Mouse (Mus musculus) forebrain, embryonic 10.5 days (tissue): ENCODE measurements around the gene Rhbdf1. TPM values are rescaled to one million over a fixed set of nuclear protein-coding genes. Genes with fewer than 3 reads are reported as not detected.
A peak's percentile ranks its signal among the peaks of the same experiment; 100 is the strongest.

ENCODE experiments used
- DNase-seq: peaks from one replicate; pipeline ENCODE4 v3.0.0-alpha.2; 2017; ENCODE audit warnings: low spot score; ENCODE audit errors: extremely low spot score
- H3K27ac ChIP-seq: fragments of 300-500 bp; sonication (generic); 2 replicates; pipeline ENCODE4 v1.5.1; 2016; ENCODE audit warnings: mild to moderate bottlenecking
- H3K27me3 ChIP-seq: fragments of 300-500 bp; sonication (generic); 2 replicates; pipeline ENCODE4 v1.6.1; 2016; ENCODE audit warnings: mild to moderate bottlenecking; ENCODE audit not compliant: poor library complexity, severe bottlenecking
- H3K36me3 ChIP-seq: fragments of 300-500 bp; sonication (generic); replicated peaks from 2 replicates; pipeline ENCODE4 v1.6.1; 2016; ENCODE audit warnings: mild to moderate bottlenecking, moderate library complexity
- H3K4me1 ChIP-seq: fragments of 300-500 bp; sonication (generic); 2 replicates; pipeline ENCODE4 v1.6.1; 2016
- H3K4me3 ChIP-seq: fragments of 300-500 bp; sonication (generic); 2 replicates; pipeline ENCODE4 v1.5.1; 2016; ENCODE audit warnings: mild to moderate bottlenecking, moderate library complexity
- H3K9me3 ChIP-seq: fragments of 300-500 bp; sonication (generic); 2 replicates; pipeline ENCODE4 v1.6.1; 2016; ENCODE audit warnings: mild to moderate bottlenecking, moderate library complexity
- WGBS: fragments of 180-500 bp; shearing (Covaris S2); methylation state at CpG from one replicate; pipeline ENCODE4 v1.1.7; 2016; 5-methylcytosine and 5-hydroxymethylcytosine counted together
- polyA plus RNA-seq: library from polyadenylated mRNA; unstranded; fragments of >200 nt; fragmentation: Nextera tagmentation; extraction: Ambion mirVana; gene quantifications from 2 replicates; pipeline ENCODE4 v1.2.1, GENCODE M21; 2016

The Rhbdf1 gene
- polyA plus RNA-seq, 1 experiment from 2014 or later: 21.9 TPM

DNA sequence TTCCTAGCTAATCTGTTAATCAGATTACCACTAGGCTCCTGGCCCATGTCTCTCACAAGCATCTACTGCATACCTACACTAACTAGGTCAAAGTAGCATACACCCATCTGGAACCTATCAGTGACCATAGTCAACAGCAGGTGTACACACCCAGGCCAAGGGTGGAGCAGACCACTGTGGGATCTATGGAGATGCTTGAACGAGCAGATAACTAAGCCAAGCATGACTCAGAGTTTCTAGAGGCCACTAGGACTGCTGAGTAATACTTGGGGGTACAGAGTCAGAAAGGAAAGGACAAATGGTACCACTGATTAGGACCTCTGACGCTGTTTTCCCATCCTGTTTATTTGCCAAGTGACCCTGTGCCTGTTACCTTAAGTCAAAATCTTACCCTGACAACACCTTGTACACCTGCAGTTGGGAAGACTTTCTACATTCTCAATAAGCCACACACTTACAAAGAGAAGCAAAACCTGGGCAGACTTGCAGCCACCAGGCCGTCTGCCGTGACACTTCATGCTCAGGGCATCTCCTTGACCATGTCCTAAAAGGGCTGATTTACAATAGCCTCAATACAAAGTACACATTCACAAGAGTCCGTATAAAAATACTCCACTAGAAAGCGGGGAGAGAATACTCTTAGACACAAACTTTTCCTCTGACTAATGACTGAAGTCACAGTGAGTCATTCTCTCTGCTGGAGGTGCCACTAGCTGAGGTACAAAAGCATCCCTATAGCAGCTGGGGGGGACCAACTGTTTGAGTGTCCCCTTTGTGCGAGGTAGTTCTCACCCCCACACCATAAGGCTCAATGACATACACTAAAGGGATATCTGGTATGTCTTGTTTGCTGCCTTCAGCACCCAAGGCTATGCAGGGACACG lies 29.0 kb upstream of the Rhbdf1 start:
- peaks cover 97% of the 10 kb centered on the region for H3K36me3 ChIP-seq
- no peaks in the 10 kb centered on the region for H3K4me1 ChIP-seq
- DNase-seq: no peak
- no peaks in the 10 kb centered on the region for H3K27me3 ChIP-seq
- no peaks in the 10 kb centered on the region for H3K9me3 ChIP-seq
- 87% methylated on average over 8 of the region's 8 CpGs for whole genome bisulfite sequencing
- H3K4me3 ChIP-seq: no peak overlapping the region
- H3K27ac ChIP-seq: peak overlapping the region; percentile 56

- H3K9me3 ChIP-seq: no peaks in the 10 kb centered on the region
- H3K4me1 ChIP-seq: peaks cover 6% of the 10 kb centered on the region; the same call in 1 of the 2 replicates
- no peak overlapping the region for H3K27ac ChIP-seq
- peaks cover 95% of the 10 kb centered on the region for H3K36me3 ChIP-seq
- 93% methylated on average over 3 of the region's 3 CpGs for WGBS
- no peaks in the 10 kb centered on the region for H3K27me3 ChIP-seq
- no peak overlapping the region for H3K4me3 ChIP-seq
- no peak for DNase-seq
These were observed 26.2 kb upstream of the Rhbdf1 start for GRCm38 (mm10) chr11:32248350-32248749.

GRCm38 (mm10) chr11:32247068-32247467 lies 25.0 kb upstream of the Rhbdf1 start:
- peak overlapping the region; percentile 11; the same call in 1 of the 2 replicates for H3K27ac ChIP-seq
- H3K4me1 ChIP-seq: peaks cover 10% of the 10 kb centered on the region; the same call in 1 of the 2 replicates
- no peaks in the 10 kb centered on the region for H3K9me3 ChIP-seq
- no peaks in the 10 kb centered on the region for H3K27me3 ChIP-seq
- no peak for DNase-seq
- peaks cover 95% of the 10 kb centered on the region for H3K36me3 ChIP-seq
- H3K4me3 ChIP-seq: no peak overlapping the region

- Histone ChIP-seq H3K9me3 (no peaks in the 10 kb centered on the region), H3K36me3 (peaks cover 95% of the 10 kb centered on the region), H3K4me1 (peaks cover 10% of the 10 kb centered on the region; the same call in 1 of the 2 replicates), H3K4me3 (no peak overlapping the region), H3K27ac (no peak overlapping the region), H3K27me3 (no peaks in the 10 kb centered on the region)
- DNase-seq: no peak
- 95% methylated on average over 6 of the region's 6 CpGs for WGBS
These were observed 23.5 kb upstream of the Rhbdf1 start for GRCm38 (mm10) chr11:32245614-32246013.

- 94% methylated on average over 1 of the region's 1 CpGs for WGBS
- Histone ChIP-seq H3K4me3 (no peak overlapping the region), H3K4me1 (peaks cover 10% of the 10 kb centered on the region; the same call in 1 of the 2 replicates), H3K27ac (peak overlapping the region; percentile 73), H3K9me3 (no peaks in the 10 kb centered on the region), H3K27me3 (no peaks in the 10 kb centered on the region), H3K36me3 (peaks cover 95% of the 10 kb centered on the region)
- no peak for DNase-seq
These were observed 22.5 kb upstream of the Rhbdf1 start for GRCm38 (mm10) chr11:32244617-32245016.

- Histone ChIP-seq H3K27ac (peak overlapping the region; percentile 73), H3K4me1 (peaks cover 10% of the 10 kb centered on the region; the same call in 1 of the 2 replicates), H3K27me3 (no peaks in the 10 kb centered on the region), H3K36me3 (peaks cover 94% of the 10 kb centered on the region), H3K9me3 (no peaks in the 10 kb centered on the region), H3K4me3 (no peak overlapping the region)
- WGBS: 81% methylated on average over 3 of the region's 3 CpGs
- DNase-seq: no peak
These were observed 22.0 kb upstream of the Rhbdf1 start for GRCm38 (mm10) chr11:32244064-32244463.

- H3K4me3 ChIP-seq: no peak overlapping the region
- no peak for DNase-seq
- H3K9me3 ChIP-seq: no peaks in the 10 kb centered on the region
- WGBS: 78% methylated on average over 7 of the region's 7 CpGs
- no peaks in the 10 kb centered on the region for H3K27me3 ChIP-seq
- H3K4me1 ChIP-seq: peaks cover 10% of the 10 kb centered on the region; the same call in 1 of the 2 replicates
- H3K36me3 ChIP-seq: peaks cover 96% of the 10 kb centered on the region
- peak overlapping the region; percentile 73 for H3K27ac ChIP-seq
These were observed 21.3 kb upstream of the Rhbdf1 start for GRCm38 (mm10) chr11:32243205-32243955.

GRCm38 (mm10) chr11:32242209-32242608 lies 20.1 kb upstream of the Rhbdf1 start:
- H3K4me3 ChIP-seq: no peak overlapping the region
- no peaks in the 10 kb centered on the region for H3K27me3 ChIP-seq
- no peak overlapping the region for H3K27ac ChIP-seq
- no peak for DNase-seq
- peaks cover 10% of the 10 kb centered on the region; the same call in 1 of the 2 replicates for H3K4me1 ChIP-seq
- H3K9me3 ChIP-seq: no peaks in the 10 kb centered on the region
- WGBS: 89% methylated on average over 3 of the region's 3 CpGs
- H3K36me3 ChIP-seq: peaks cover 95% of the 10 kb centered on the region

DNA sequence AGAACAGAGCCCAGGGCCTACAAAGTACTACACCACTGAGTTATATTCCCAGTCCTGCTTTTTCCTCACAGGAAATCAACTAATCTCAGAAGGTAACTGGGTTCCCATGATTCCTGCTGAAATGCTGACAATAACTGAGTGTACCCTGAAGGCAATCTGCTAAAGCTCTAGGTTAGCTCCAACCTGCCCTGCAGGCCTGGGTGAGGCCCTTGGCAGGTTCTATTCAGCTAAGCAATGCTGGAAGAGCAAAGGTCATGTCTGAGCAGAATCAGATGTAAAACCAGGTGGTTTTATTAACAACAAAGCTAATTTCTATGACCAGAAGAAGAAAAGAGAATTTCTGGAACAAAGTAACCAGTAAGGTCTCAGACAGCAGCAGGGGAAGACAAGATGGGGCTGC lies 19.3 kb upstream of the Rhbdf1 start:
- Histone ChIP-seq H3K4me3 (no peak overlapping the region), H3K4me1 (peaks cover 10% of the 10 kb centered on the region; the same call in 1 of the 2 replicates), H3K9me3 (no peaks in the 10 kb centered on the region), H3K27me3 (no peaks in the 10 kb centered on the region), H3K27ac (no peak overlapping the region), H3K36me3 (peaks cover 95% of the 10 kb centered on the region)
- no peak for DNase-seq

- WGBS: 71% methylated on average over 5 of the region's 5 CpGs
- H3K4me1 ChIP-seq: peaks cover 3% of the 10 kb centered on the region; the same call in 1 of the 2 replicates
- no peaks in the 10 kb centered on the region for H3K27me3 ChIP-seq
- H3K9me3 ChIP-seq: no peaks in the 10 kb centered on the region
- H3K27ac ChIP-seq: no peak overlapping the region
- H3K4me3 ChIP-seq: no peak overlapping the region
- peak; percentile 58 for DNase-seq
- peaks cover 98% of the 10 kb centered on the region for H3K36me3 ChIP-seq
These were observed 16.2 kb upstream of the Rhbdf1 start for GRCm38 (mm10) chr11:32238093-32238860.

- no peaks in the 10 kb centered on the region for H3K4me1 ChIP-seq
- DNase-seq: no peak
- H3K9me3 ChIP-seq: no peaks in the 10 kb centered on the region
- peaks cover 99% of the 10 kb centered on the region for H3K36me3 ChIP-seq
- no peaks in the 10 kb centered on the region for H3K27me3 ChIP-seq
- no peak overlapping the region for H3K4me3 ChIP-seq
- 91% methylated on average over 3 of the region's 3 CpGs for WGBS
- H3K27ac ChIP-seq: no peak overlapping the region
These were observed 15.3 kb upstream of the Rhbdf1 start for GRCm38 (mm10) chr11:32237411-32237795.

- Histone ChIP-seq H3K27me3 (no peaks in the 10 kb centered on the region), H3K9me3 (no peaks in the 10 kb centered on the region), H3K4me3 (no peak overlapping the region), H3K4me1 (no peaks in the 10 kb centered on the region), H3K27ac (no peak overlapping the region), H3K36me3 (peaks cover 99% of the 10 kb centered on the region)
- peak; percentile 52 for DNase-seq
- WGBS: 60% methylated on average over 9 of the region's 9 CpGs
These were observed 14.8 kb upstream of the Rhbdf1 start for GRCm38 (mm10) chr11:32236712-32237410.
